Mouse (Mus musculus) limb, embryonic 10.5 days (tissue): ENCODE results near the gene Hist2h2aa1. TPM values are rescaled to one million over a fixed set of nuclear protein-coding genes. Genes with fewer than 3 reads are reported as not detected.

Experiments used
- DNase-seq: peaks from one replicate; pipeline ENCODE4 v3.0.0-alpha.2; 2017; ENCODE audit warnings: low spot score
- H3K27ac ChIP-seq: fragments of 300-500 bp; sonication (generic); 2 replicates; pipeline ENCODE4 v1.5.1; 2016; ENCODE audit warnings: mild to moderate bottlenecking
- H3K27me3 ChIP-seq: fragments of 300-500 bp; sonication (generic); 2 replicates; pipeline ENCODE4 v1.6.1; 2016; ENCODE audit warnings: low read depth, mild to moderate bottlenecking; ENCODE audit not compliant: poor library complexity, severe bottlenecking
- H3K36me3 ChIP-seq: fragments of 300-500 bp; sonication (generic); 2 replicates; pipeline ENCODE4 v1.6.1; 2016; ENCODE audit warnings: mild to moderate bottlenecking, moderate library complexity
- H3K4me1 ChIP-seq: fragments of 300-500 bp; sonication (generic); 2 replicates; pipeline ENCODE4 v1.6.1; 2016
- H3K4me3 ChIP-seq: fragments of 300-500 bp; sonication (generic); 2 replicates; pipeline ENCODE4 v1.5.1; 2016; ENCODE audit warnings: mild to moderate bottlenecking, moderate library complexity
- H3K9me3 ChIP-seq: fragments of 300-500 bp; sonication (generic); replicated peaks from 2 replicates; pipeline ENCODE4 v1.6.1; 2016; ENCODE audit warnings: mild to moderate bottlenecking
- WGBS: fragments of 180-500 bp; shearing (Covaris S2); methylation state at CpG from one replicate; pipeline ENCODE4 v1.1.7; 2016; 5-methylcytosine and 5-hydroxymethylcytosine counted together
- polyA plus RNA-seq: library from polyadenylated mRNA; unstranded; fragments of >200 nt; fragmentation: Nextera tagmentation; extraction: Ambion mirVana; gene quantifications from 2 replicates; pipeline ENCODE4 v1.2.1, GENCODE M21; 2016

Gene Hist2h2aa1
- polyA plus RNA-seq, 1 experiment from 2014 or later, result 12.7 TPM

DNA sequence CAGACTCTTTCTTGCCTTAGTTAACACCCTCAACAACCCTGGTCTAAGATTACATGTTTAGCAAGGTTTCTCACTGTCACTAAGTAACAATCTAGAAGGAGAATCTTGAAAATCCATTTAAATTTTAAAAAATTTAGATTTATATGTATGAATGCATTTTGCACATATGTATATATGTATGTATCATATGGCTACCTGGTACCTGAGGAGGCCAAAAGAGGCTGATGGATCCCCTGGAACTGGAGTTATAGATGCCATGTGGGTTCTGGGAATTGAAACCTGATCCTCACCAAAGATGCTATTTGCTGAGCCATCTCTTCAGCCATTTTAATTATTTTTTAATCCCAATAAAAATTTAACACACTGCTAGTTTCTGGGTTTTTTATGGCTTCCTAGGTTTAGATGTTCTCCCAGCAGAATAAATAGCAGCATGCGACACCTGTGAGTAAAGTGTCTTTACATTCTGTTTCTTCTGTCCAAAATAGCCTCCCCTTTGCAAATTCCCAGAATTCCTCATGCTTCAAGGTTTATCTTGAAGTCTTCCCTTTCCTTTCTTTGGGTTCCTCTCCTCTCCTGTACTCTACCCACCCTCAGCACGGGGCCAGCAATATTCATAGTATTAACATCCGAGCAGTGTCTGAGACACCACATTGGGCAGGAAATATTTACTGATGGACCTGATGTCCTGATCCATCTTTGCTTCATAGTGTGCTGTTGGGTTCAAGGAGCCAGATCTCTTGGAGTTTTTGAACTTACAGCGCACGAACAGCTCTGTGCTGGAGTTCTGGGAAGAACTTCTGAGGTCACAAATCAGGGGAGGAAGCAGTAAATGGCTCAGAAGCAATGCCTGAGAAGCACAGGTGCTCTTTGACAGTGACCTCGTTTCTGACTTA is 3.1 kb downstream of the Hist2h2aa1 start:
- H3K4me1 ChIP-seq, result peaks cover 58% of the 10 kb centered on the region
- H3K27me3 ChIP-seq, result peaks cover 21% of the 10 kb centered on the region
- no peak for DNase-seq
- 55% methylated on average over 6 of the region's 6 CpGs for WGBS
- no peaks in the 10 kb centered on the region for H3K9me3 ChIP-seq
- no peaks in the 10 kb centered on the region for H3K36me3 ChIP-seq
- H3K4me3 ChIP-seq, result peak overlapping the region; percentile 56
- peak overlapping the region; percentile 85; the same call in 1 of the 2 replicates for H3K27ac ChIP-seq

DNA sequence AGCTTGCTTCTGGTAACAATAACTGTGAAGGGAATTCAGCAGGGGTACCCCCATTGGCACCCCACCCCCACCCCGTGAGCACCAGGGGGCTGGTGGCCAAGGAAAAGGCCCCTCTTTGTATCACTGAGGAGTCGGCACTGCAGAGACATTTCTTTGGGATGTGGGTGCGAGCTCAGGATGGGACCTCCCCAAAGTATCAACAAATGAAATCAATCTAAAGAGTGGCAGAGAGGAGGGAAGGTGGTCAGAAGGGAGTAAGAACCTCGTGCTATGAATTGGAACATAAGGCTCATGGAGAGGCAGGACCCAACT is 3.7 kb downstream of the Hist2h2aa1 start:
- H3K4me3 ChIP-seq, result peak overlapping the region; percentile 56; the same call in 1 of the 2 replicates
- 55% methylated on average over 4 of the region's 4 CpGs for WGBS
- peaks cover 52% of the 10 kb centered on the region for H3K4me1 ChIP-seq
- H3K36me3 ChIP-seq, result no peaks in the 10 kb centered on the region
- H3K27ac ChIP-seq, result 0 out of 2 replicates have a peak overlapping the region, but pooled peaks have one; percentile 40
- peaks cover 27% of the 10 kb centered on the region for H3K27me3 ChIP-seq
- no peak for DNase-seq
- no peaks in the 10 kb centered on the region for H3K9me3 ChIP-seq

DNA sequence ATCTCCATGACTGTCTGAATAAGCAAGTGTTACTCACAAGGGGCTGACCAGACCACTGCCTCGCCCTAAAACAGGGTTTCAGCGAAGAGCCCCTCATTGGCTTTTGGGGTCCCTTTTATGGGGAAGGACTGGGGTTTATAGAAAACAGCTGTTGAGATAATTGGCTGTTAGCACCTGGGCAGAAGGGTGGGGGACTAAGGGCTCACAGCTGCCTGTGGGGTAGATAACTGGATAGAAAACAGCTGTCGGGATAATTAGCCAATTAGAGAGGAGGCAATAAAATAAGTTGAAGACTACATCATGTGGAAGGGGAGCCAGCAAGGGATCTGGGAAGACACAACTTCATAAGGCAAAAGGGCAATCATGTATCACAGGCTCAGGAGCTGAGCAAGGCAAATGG is 5.6 kb downstream of the Hist2h2aa1 start:
- peaks cover 44% of the 10 kb centered on the region for H3K27me3 ChIP-seq
- H3K9me3 ChIP-seq, result no peaks in the 10 kb centered on the region
- no peak overlapping the region for H3K27ac ChIP-seq
- H3K36me3 ChIP-seq, result no peaks in the 10 kb centered on the region
- DNase-seq, result peak; percentile 49
- 34% methylated on average over 3 of the region's 3 CpGs for WGBS
- H3K4me3 ChIP-seq, result no peak overlapping the region
- H3K4me1 ChIP-seq, result peaks cover 46% of the 10 kb centered on the region

DNA sequence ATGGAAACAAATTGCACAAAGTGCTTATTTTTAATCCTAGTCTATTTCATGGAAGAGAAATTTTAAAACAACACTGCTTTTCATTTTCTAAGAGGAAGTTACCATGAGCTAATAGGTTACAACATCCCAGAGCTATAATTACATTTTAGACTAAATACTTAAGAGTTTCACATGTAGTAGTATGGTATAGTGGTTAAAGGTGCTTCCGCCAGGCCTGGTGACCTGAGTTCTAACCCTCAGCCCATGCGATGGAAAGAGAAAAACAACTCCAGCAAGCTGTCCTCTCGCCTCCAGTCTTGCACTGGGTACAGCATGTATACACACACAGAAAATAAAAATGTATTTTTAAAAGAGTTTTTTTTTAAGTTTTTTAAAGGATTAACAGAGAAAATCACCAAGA is 6.5 kb downstream of the Hist2h2aa1 start:
- no peak overlapping the region for H3K4me3 ChIP-seq
- H3K27me3 ChIP-seq, result peaks cover 48% of the 10 kb centered on the region
- H3K9me3 ChIP-seq, result no peaks in the 10 kb centered on the region
- H3K36me3 ChIP-seq, result no peaks in the 10 kb centered on the region
- DNase-seq, result no peak
- WGBS, result 87% methylated on average over 3 of the region's 3 CpGs
- H3K27ac ChIP-seq, result no peak overlapping the region
- H3K4me1 ChIP-seq, result peaks cover 46% of the 10 kb centered on the region

DNA sequence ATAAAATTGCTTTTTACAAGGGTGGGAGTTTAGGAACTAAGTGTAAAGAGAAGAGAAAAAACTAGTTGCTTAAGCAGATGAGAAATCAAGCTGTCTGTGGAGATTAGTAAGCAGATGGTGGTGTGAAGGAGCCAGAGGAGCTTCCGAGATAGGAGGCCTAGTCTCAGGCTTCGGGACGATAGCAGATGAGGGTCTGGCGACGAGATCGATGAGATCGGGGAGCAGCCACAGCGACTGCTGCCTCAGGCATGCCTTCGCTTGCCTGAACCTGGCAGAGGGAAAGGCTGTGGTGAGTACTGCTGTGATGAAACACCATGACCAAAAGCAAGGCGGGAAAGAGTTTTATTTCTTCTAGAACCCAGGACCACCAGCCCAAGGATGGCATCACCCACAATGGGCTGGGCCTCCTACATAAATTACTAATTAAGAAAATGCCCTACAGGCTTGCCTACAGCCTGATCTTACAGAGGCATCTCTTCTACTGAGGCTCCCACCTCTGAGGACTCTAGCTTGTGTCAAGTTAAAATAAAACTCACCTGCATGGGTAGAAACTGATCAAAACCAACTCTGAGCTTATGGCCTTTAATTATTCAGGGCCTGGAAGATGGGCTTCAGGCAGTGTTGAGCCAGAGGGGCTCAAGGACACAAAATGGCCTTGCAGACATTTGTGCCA is 9.5 kb downstream of the Hist2h2aa1 start:
- H3K4me1 ChIP-seq, result peaks cover 20% of the 10 kb centered on the region
- peaks cover 46% of the 10 kb centered on the region for H3K27me3 ChIP-seq
- no peak overlapping the region for H3K27ac ChIP-seq
- no peak overlapping the region for H3K4me3 ChIP-seq
- no peaks in the 10 kb centered on the region for H3K36me3 ChIP-seq
- peak; percentile 53 for DNase-seq
- no peaks in the 10 kb centered on the region for H3K9me3 ChIP-seq
- 46% methylated on average over 10 of the region's 10 CpGs for WGBS

DNA sequence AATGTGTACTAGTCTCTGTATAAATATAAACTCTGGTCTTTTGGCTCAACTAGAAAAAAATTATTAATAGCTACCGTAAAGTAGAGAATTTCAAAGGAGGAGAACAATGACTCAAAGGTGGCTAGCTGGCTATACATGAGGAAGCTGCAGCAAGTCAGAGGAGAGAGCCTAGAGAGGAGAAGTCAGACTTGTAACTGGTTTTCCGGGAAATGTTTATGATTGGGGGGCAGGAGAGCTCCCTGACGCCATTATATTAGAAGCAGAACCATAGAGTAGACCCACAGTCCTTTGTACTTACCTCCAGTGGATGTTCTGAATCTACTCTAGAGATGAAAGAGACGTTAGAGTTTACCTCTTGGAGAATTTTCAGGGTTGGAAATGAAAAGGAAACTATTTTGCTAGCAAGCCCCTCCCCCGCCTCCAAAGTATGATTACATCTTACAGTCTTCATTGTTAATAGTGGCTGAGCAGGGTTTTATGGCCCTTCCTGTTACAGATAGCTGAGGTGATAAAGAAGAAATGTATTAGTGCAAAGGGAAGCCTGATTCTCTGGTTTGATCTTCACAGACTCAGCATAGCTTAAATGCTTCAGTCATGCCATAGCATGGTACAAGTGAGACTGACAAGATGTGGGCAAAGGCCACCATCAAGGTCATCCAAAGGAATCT is 10.8 kb downstream of the Hist2h2aa1 start:
- Histone ChIP-seq H3K9me3 (no peaks in the 10 kb centered on the region), H3K4me1 (peaks cover 7% of the 10 kb centered on the region), H3K27me3 (peaks cover 51% of the 10 kb centered on the region), H3K4me3 (no peak overlapping the region), H3K36me3 (no peaks in the 10 kb centered on the region), H3K27ac (no peak overlapping the region)
- no peak for DNase-seq
- 86% methylated on average over 5 of the region's 5 CpGs for WGBS

DNA sequence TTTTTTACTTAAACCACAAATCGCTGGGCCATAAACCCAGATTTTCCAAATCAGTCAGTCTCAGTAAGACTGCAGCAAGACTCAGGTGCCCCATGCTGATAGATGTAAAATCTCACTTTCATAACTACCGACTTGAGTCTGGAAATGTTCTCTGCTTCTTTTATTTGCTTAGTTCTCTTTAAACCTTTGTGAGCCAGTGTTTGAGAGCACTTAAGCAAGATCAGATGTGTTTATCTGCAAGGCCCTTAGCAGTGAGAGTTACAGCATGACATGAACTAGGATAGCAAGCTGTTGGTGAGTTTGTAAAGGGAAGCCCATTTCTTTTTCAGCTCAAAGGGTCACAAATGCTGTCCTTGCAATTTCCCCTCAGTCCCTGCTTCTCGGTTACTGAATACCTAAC is 11.9 kb downstream of the Hist2h2aa1 start:
- Histone ChIP-seq H3K4me1 (peaks cover 13% of the 10 kb centered on the region), H3K4me3 (no peak overlapping the region), H3K27ac (no peak overlapping the region), H3K27me3 (peaks cover 49% of the 10 kb centered on the region), H3K9me3 (no peaks in the 10 kb centered on the region), H3K36me3 (no peaks in the 10 kb centered on the region)
- DNase-seq, result no peak
- whole genome bisulfite sequencing, result 79% methylated on average over 3 of the region's 3 CpGs

DNA sequence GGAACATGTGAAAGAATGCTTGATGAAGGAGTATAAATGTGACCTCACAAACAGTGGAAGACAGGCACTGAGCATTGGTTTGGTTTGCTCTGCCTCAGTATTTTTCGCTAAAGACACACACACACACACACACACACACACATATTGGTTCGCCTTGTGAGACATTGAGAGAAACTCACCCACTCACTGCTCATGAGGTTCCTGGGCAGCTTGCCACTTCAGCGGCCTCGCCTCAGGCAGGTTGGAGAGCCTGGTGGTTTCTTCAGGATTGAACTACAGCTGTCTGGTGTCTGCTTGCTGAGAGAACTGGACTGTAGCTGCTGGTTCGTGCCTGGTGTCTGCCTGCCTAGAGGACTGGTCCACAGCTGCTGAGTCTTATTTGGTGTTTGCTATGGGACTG is 14.9 kb downstream of the Hist2h2aa1 start:
- H3K9me3 ChIP-seq, result no peaks in the 10 kb centered on the region
- no peak overlapping the region for H3K27ac ChIP-seq
- H3K27me3 ChIP-seq, result peaks cover 21% of the 10 kb centered on the region
- H3K4me3 ChIP-seq, result no peak overlapping the region
- no peak for DNase-seq
- peaks cover 33% of the 10 kb centered on the region for H3K4me1 ChIP-seq
- H3K36me3 ChIP-seq, result no peaks in the 10 kb centered on the region
- 92% methylated on average over 5 of the region's 5 CpGs for WGBS

DNA sequence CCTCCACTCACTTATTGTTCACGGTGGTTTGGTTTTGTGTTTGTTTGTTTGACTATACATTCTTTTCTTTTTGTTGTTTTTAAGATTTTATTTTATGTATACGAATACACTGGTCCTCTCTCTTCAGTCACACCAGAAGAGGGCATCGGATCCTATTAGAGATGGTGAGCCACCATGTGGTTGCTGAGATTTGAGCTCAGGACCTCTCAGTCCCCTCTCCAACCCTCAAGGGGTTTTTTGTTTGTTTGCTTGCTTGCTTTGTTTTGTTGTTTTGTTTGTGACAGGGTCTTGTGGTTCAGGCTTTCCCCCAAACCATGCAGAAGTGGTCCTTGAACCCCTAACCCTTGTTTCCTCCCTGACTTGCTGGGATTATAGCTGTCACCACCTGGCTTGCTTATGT is 16.3 kb downstream of the Hist2h2aa1 start:
- H3K36me3 ChIP-seq, result no peaks in the 10 kb centered on the region
- H3K27me3 ChIP-seq, result peaks cover 10% of the 10 kb centered on the region; the same call in 1 of the 2 replicates
- WGBS, result 71% methylated on average over 3 of the region's 3 CpGs
- peaks cover 35% of the 10 kb centered on the region for H3K4me1 ChIP-seq
- H3K9me3 ChIP-seq, result no peaks in the 10 kb centered on the region
- H3K27ac ChIP-seq, result peak overlapping the region; percentile 97
- no peak for DNase-seq
- peak overlapping the region; percentile 62 for H3K4me3 ChIP-seq

DNA sequence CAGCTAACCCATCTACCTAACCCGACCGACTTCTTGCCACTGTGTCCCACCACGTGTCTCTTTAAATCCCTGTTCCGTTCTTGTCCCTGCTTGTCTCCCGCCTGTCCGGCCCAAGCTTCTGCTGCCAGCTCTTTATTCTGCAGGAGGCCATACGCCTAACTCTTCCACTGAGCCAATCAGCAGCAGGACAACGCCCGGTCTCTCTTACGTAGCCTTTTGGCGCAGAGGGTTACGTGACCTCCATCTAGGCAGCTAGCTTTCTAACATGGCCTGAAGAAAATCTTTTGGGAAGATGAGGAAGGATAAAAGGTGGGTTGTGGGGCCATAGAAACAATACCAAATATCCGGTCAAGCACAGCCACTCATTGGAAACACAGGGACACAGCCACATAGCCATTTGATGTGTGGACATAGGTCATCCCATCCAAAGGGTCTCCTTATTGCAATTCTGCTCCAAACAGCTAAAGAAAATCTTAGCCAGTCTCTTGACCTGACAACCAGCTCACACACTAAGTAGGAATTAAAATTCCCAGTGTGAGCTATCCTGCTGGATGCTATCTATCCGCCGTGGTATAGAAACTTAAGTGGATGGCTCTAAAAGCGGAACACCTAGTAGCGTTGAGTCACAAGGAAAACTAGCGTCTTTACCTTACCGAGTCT is 17.0 kb downstream of the Hist2h2aa1 start:
- peaks cover 10% of the 10 kb centered on the region; the same call in 1 of the 2 replicates for H3K27me3 ChIP-seq
- H3K4me1 ChIP-seq, result peaks cover 41% of the 10 kb centered on the region
- no peaks in the 10 kb centered on the region for H3K9me3 ChIP-seq
- WGBS, result 2% methylated on average over 19 of the region's 19 CpGs
- peak overlapping the region; percentile 62 for H3K4me3 ChIP-seq
- peak overlapping the region; percentile 97 for H3K27ac ChIP-seq
- no peaks in the 10 kb centered on the region for H3K36me3 ChIP-seq
- peak; percentile 81 for DNase-seq

DNA sequence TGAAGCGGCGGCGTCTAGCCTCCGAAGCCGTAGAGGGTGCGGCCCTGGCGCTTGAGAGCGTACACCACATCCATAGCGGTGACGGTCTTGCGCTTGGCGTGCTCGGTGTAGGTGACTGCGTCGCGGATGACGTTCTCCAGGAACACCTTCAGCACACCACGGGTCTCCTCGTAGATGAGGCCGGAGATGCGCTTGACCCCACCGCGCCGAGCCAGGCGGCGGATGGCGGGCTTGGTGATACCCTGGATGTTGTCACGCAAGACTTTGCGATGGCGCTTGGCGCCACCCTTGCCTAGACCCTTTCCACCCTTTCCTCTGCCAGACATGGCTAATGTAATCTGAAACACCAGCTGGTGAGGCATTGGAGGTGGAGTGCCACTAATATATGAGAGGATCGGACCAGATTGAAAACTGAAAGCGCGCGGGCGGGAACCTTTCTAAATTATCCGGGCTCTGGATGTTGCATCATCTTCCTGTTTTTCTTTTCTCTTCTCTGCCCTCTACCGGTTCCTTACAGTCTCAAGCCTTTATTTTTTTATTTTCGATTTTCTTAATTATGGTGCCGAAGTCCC is 17.8 kb downstream of the Hist2h2aa1 start, which contains the start of gene Hist2h4:
TSS of gene Hist2h4 (minus strand) at position 333 of the 572 bp plus-strand sequence.
- peak within 1 kb of the TSS; percentile 62 for H3K4me3 ChIP-seq
- peak; percentile 96 for DNase-seq
- H3K36me3 ChIP-seq, result no peaks in the 10 kb centered on the region
- peaks cover 48% of the 10 kb centered on the region for H3K4me1 ChIP-seq
- peaks cover 10% of the 10 kb centered on the region; the same call in 1 of the 2 replicates for H3K27me3 ChIP-seq
- no peaks in the 10 kb centered on the region for H3K9me3 ChIP-seq
- under 1% methylated on average over 40 of the region's 40 CpGs for WGBS
- H3K27ac ChIP-seq, result peak within 1 kb of the TSS; percentile 97
